Mouse (Mus musculus) CH12.LX (cell line): ENCODE data around the gene Cdh5. TPM values are rescaled to one million over a fixed set of nuclear protein-coding genes. Genes with fewer than 3 reads are reported as not detected.

ENCODE experiments used
- DNase-seq: peaks from one replicate; pipeline ENCODE4 v3.0.0-alpha.2; 2013; ENCODE audit errors: extremely low read depth
- H3K27ac ChIP-seq: 2 replicates; pipeline ENCODE4 v1.5.1; 2012; ENCODE audit warnings: low read depth, mild to moderate bottlenecking, control low read depth, moderate library complexity; ENCODE audit not compliant: insufficient read depth
- H3K27me3 ChIP-seq: replicated peaks from 2 replicates; pipeline ENCODE3; 2012; ENCODE audit warnings: inconsistent platforms
- H3K36me3 ChIP-seq, 2 experiments: replicated peaks in 1 of 2; 2 replicates each; pipeline versions ENCODE3 to v1.6.1; 2012; ENCODE audit warnings: inconsistent platforms in 1 of 2, low read length in 1 of 2, mild to moderate bottlenecking in 1 of 2, mixed read lengths in 1 of 2, moderate library complexity in 1 of 2; ENCODE audit not compliant: control insufficient read depth in 1 of 2, insufficient read depth in 1 of 2
- H3K4me1 ChIP-seq, 2 experiments: 2 replicates each; pipeline ENCODE4 v1.6.1; 2012; ENCODE audit warnings: inconsistent platforms in 1 of 2, moderate library complexity in 1 of 2; ENCODE audit not compliant: insufficient read depth in 2 of 2, control insufficient read depth in 1 of 2
- H3K4me2 ChIP-seq: 2 replicates; pipeline ENCODE4 v1.6.1; 2012; ENCODE audit warnings: low read depth, mild to moderate bottlenecking, control low read depth; ENCODE audit not compliant: poor library complexity, insufficient read depth, severe bottlenecking
- H3K4me3 ChIP-seq, 3 experiments: fragments of 150-350 bp in 1 of 3; sonication (generic) in 1 of 3; replicated peaks in 1 of 3; 2 replicates each; pipeline versions ENCODE3 to v1.5.1; 2011 to 2012; ENCODE audit warnings: low read depth in 2 of 3, low read length in 2 of 3, mild to moderate bottlenecking in 2 of 3, moderate library complexity in 2 of 3, control low read depth in 1 of 3, improper control_type of control experiment in 1 of 3, inconsistent platforms in 1 of 3, mixed read lengths in 1 of 3; ENCODE audit not compliant: poor library complexity in 1 of 3
- H3K79me2 ChIP-seq: replicated peaks from 2 replicates; pipeline ENCODE4 v1.6.1; 2012; ENCODE audit warnings: mild to moderate bottlenecking, moderate library complexity; ENCODE audit not compliant: control insufficient read depth, poor library complexity, insufficient read depth, severe bottlenecking; ENCODE audit errors: extremely low read depth
- H3K9ac ChIP-seq: 2 replicates; pipeline ENCODE4 v1.6.1; 2012; ENCODE audit warnings: low read depth, mild to moderate bottlenecking, control low read depth, moderate library complexity; ENCODE audit not compliant: insufficient read depth
- H3K9me3 ChIP-seq: replicated peaks from 2 replicates; pipeline ENCODE3; 2012; ENCODE audit warnings: low read length, inconsistent platforms, mixed read lengths
- BHLHE40 ChIP-seq: IDR thresholded peaks from 2 replicates; pipeline ENCODE4 v1.6.1; 2011; ENCODE audit warnings: mild to moderate bottlenecking, low read depth, low read length, improper control_type of control experiment
- CHD2 ChIP-seq: IDR thresholded peaks from 2 replicates; pipeline ENCODE4 v1.6.1; 2011; ENCODE audit warnings: low read length, improper control_type of control experiment
- CTCF ChIP-seq, 2 experiments: IDR thresholded peaks in 1 of 2; conservative IDR thresholded peaks in 1 of 2; 2 replicates each; pipeline ENCODE4 v1.5.1; 2011 to 2012; ENCODE audit warnings: low read depth in 2 of 2, low read length in 2 of 2, improper control_type of control experiment in 1 of 2, inconsistent platforms in 1 of 2, mild to moderate bottlenecking in 1 of 2, moderate library complexity in 1 of 2
- E2F4 ChIP-seq: IDR thresholded peaks from 2 replicates; pipeline ENCODE4 v1.6.1; 2011; ENCODE audit warnings: low read depth, low read length, improper control_type of control experiment; ENCODE audit not compliant: insufficient replicate concordance
- EP300 ChIP-seq: IDR thresholded peaks from 2 replicates; pipeline ENCODE4 v1.6.1; 2011; ENCODE audit warnings: low read length, improper control_type of control experiment
- GABPA ChIP-seq: IDR thresholded peaks from 2 replicates; pipeline ENCODE4 v1.6.1; 2012; ENCODE audit warnings: low read depth, low read length, improper control_type of control experiment, inconsistent platforms; ENCODE audit not compliant: insufficient replicate concordance
- HCFC1 ChIP-seq: IDR thresholded peaks from 2 replicates; pipeline ENCODE4 v1.6.1; 2012; ENCODE audit warnings: low read depth, mild to moderate bottlenecking, inconsistent platforms, low read length, improper control_type of control experiment
- IRF4 ChIP-seq: IDR thresholded peaks from 2 replicates; pipeline ENCODE4 v1.6.1; 2014; ENCODE audit warnings: low read depth, mild to moderate bottlenecking, inconsistent platforms, low read length, improper control_type of control experiment
- JUN ChIP-seq: IDR thresholded peaks from 2 replicates; pipeline ENCODE4 v1.6.1; 2011; ENCODE audit warnings: low read depth, mild to moderate bottlenecking, low read length, improper control_type of control experiment, moderate library complexity; ENCODE audit not compliant: insufficient read depth
- JUND ChIP-seq: conservative IDR thresholded peaks from 2 replicates; pipeline ENCODE4 v1.6.1; 2011; ENCODE audit warnings: low read depth, low read length, improper control_type of control experiment
- KAT2A ChIP-seq: IDR thresholded peaks from 2 replicates; pipeline ENCODE4 v1.6.1; 2012; ENCODE audit warnings: low read length, improper control_type of control experiment, inconsistent platforms; ENCODE audit not compliant: insufficient replicate concordance
- MAX ChIP-seq: IDR thresholded peaks from 2 replicates; pipeline ENCODE4 v1.6.1; 2011; ENCODE audit warnings: low read length, improper control_type of control experiment
- MEF2A ChIP-seq: IDR thresholded peaks from 2 replicates; pipeline ENCODE4 v1.6.1; 2014; ENCODE audit warnings: low read depth, mild to moderate bottlenecking, inconsistent platforms, low read length, improper control_type of control experiment, borderline replicate concordance
- MYC ChIP-seq: IDR thresholded peaks from 2 replicates; pipeline ENCODE4 v1.6.1; 2011; ENCODE audit warnings: low read depth, mild to moderate bottlenecking, improper control_type of control experiment, low read length
- NELFE ChIP-seq: IDR thresholded peaks from 2 replicates; pipeline ENCODE4 v1.6.1; 2011; ENCODE audit warnings: low read depth, low read length, improper control_type of control experiment
- NRF1 ChIP-seq: IDR thresholded peaks from 2 replicates; pipeline ENCODE4 v1.6.1; 2014; ENCODE audit warnings: low read depth, mild to moderate bottlenecking, inconsistent platforms, low read length, improper control_type of control experiment, moderate library complexity
- PAX5 ChIP-seq: IDR thresholded peaks from 2 replicates; pipeline ENCODE4 v1.6.1; 2012; ENCODE audit warnings: low read length, inconsistent platforms, mixed read lengths
- POLR2AphosphoS2 ChIP-seq: IDR thresholded peaks from 2 replicates; pipeline ENCODE4 v1.6.1; 2011; ENCODE audit warnings: low read depth, low read length, improper control_type of control experiment
- RAD21 ChIP-seq: IDR thresholded peaks from 2 replicates; pipeline ENCODE4 v1.6.1; 2011; ENCODE audit warnings: low read depth, mild to moderate bottlenecking, low read length, improper control_type of control experiment, moderate library complexity
- SIN3A ChIP-seq: IDR thresholded peaks from 2 replicates; pipeline ENCODE4 v1.6.1; 2012; ENCODE audit warnings: low read length, improper control_type of control experiment, inconsistent platforms
- SMC3 ChIP-seq: IDR thresholded peaks from 2 replicates; pipeline ENCODE4 v1.6.1; 2011; ENCODE audit warnings: low read depth, low read length, improper control_type of control experiment
- TCF12 ChIP-seq: IDR thresholded peaks from 2 replicates; pipeline ENCODE4 v1.6.1; 2014; ENCODE audit warnings: low read depth, mild to moderate bottlenecking, inconsistent platforms, low read length, improper control_type of control experiment
- USF1 ChIP-seq: IDR thresholded peaks from 2 replicates; pipeline ENCODE4 v1.6.1; 2014; ENCODE audit warnings: low read depth, mild to moderate bottlenecking, inconsistent platforms, low read length, improper control_type of control experiment
- USF2 ChIP-seq: conservative IDR thresholded peaks from 2 replicates; pipeline ENCODE4 v1.6.1; 2011; ENCODE audit warnings: low read depth, low read length, improper control_type of control experiment
- ZKSCAN1 ChIP-seq: IDR thresholded peaks from 2 replicates; pipeline ENCODE4 v1.6.1; 2012; ENCODE audit warnings: low read depth, inconsistent platforms, low read length, improper control_type of control experiment, borderline replicate concordance
- ZMIZ1 ChIP-seq: IDR thresholded peaks from 2 replicates; pipeline ENCODE4 v1.6.1; 2012; ENCODE audit warnings: low read depth, mild to moderate bottlenecking, inconsistent platforms, low read length, improper control_type of control experiment
- dilution Hi-C: fragments of 300-500 bp; cut with MboI; formaldehyde crosslinking; loops from 2 replicates; pipeline ENCODE4 v1.14.3; 2020; ENCODE audit warnings: low sequenced_read_pairs; ENCODE audit not compliant: extremely low pct_unique_long_range_greater_than_20kb, extremely low pct_ligation_motif_present
- in situ Hi-C: fragments of 300-500 bp; cut with MboI; formaldehyde crosslinking; loops from 3 replicates; pipeline ENCODE4 v1.14.3; 2019; ENCODE audit warnings: low sequenced_read_pairs, low pct_ligation_motif_present, low pct_unique_long_range_greater_than_20kb, mixed read lengths
- polyA plus RNA-seq: library from polyadenylated mRNA; unstranded; fragments of >175 nt; gene quantifications from 2 replicates; pipeline ENCODE4 v1.2.1, GENCODE M21; 2012; ENCODE audit warnings: low read depth; ENCODE audit not compliant: insufficient read length
- total RNA-seq, 2 experiments: library from RNA; depleted of rRNA; stranded (reverse); fragments of 300-350 nt in 1 of 2; fragments of >200 nt in 1 of 2; gene quantifications; 2 replicates each; pipeline ENCODE4 v1.2.3; 2012 to 2014

Cdh5 gene
- total and polyA plus RNA-seq, 3 experiments = 0.25 to 1.8 (median 0.48) TPM

DNA sequence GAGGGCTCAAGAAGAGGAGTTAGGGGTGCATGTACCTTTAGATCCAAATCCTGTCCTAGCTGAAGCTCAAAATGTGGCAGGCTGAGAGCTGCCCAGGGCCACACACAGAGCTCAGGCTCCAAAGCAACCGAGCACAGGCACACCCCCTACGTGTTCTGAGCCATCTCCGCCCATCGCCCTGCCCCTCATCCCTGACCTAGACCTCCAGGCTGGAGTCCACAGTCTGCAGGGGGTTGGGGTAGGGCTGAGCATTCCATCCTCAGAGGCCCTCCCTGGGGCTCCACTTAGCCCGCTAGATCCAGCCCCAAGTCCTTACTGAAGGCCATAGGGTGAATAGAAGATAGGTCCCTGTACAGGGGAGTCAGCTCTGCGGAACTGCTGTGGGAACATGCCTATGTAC lies 4.3 kb downstream of the Cdh5 start:
- DNase-seq = no peak
- no peak for TF ChIP-seq RAD21
- TF ChIP-seq NELFE = no peak
- no peak for TF ChIP-seq EP300
- no peak for TF ChIP-seq IRF4
- TF ChIP-seq MEF2A = no peak
- TF ChIP-seq E2F4 = no peak
- no peak for TF ChIP-seq MYC
- TF ChIP-seq GABPA = no peak
- TF ChIP-seq SMC3 = no peak
- TF ChIP-seq NRF1 = no peak
- TF ChIP-seq TCF12 = no peak
- TF ChIP-seq CTCF (conservative IDR thresholded peaks at IDR 0.05 in 1 of 2, IDR thresholded peaks at IDR 0.05 in 1 of 2; ENCODE audit: low read depth in 2 of 2, low read length in 2 of 2) = no peak
- no peak for TF ChIP-seq USF1
- TF ChIP-seq PAX5 = no peak
- no peak for TF ChIP-seq ZMIZ1
- TF ChIP-seq, all 38 proteins: peak for 0
- no peak overlapping the region for H3K9ac ChIP-seq
- no peaks in the 10 kb centered on the region for H3K27me3 ChIP-seq
- dilution Hi-C loops = no loop called here
- no peak overlapping the region for H3K4me3 ChIP-seq
- H3K79me2 ChIP-seq = no peaks in the 10 kb centered on the region
- peaks cover 0 to 25% of the 10 kb centered on the region in 2 experiments; a peak in 2 of 4 replicates for H3K4me1 ChIP-seq
- H3K36me3 ChIP-seq = no peaks in the 10 kb centered on the region
- H3K27ac ChIP-seq = no peak overlapping the region
- H3K9me3 ChIP-seq = no peaks in the 10 kb centered on the region
- in situ Hi-C loops = no loop called here
- no peak overlapping the region for H3K4me2 ChIP-seq

DNA sequence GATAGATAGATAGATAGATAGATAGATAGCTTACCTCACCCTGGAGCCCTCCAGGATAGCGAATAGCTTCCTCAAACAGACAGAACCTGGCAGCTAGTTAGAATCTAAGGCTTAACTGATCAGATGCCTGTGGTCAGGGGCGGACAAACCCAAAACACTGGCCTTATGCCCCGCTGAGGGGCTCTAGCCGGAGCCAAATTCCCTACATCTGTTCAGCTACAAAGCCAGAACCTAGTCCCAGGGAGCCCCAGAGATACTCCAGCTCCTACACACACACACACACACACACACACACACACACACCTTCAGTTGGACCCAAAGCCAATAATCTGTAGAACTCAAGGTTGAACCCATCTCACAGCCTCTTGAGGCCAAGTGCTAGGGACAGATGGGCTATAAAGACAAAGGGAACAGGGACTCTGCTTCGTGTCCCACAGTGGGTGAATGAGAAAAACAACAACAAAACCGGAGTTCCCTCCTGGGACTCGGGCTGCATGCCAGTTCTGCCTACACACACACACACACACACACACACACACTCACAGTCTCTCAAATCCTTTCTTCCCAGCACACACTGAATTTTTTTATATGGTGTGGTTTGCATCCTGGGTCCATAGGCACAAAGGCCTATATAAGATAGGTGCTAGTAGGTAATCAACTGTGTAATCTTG lies 5.0 kb downstream of the Cdh5 start:
- H3K9me3 ChIP-seq = no peaks in the 10 kb centered on the region
- in situ Hi-C loops = no loop called here

More for the DNA sequence above, 5.0 kb downstream of the Cdh5 start:
- Histone ChIP-seq H3K79me2 (no peaks in the 10 kb centered on the region), H3K4me1 (peaks cover 5 to 25% of the 10 kb centered on the region in 2 experiments), H3K4me2 (no peak overlapping the region)
- TF ChIP-seq NRF1 = no peak
- TF ChIP-seq USF2 = no peak
- no peak for TF ChIP-seq POLR2AphosphoS2
- TF ChIP-seq GABPA = no peak
- no peak for TF ChIP-seq SIN3A
- TF ChIP-seq JUN = no peak
- no peak for TF ChIP-seq KAT2A
- no peak for TF ChIP-seq MAX
- no peak for TF ChIP-seq CTCF (conservative IDR thresholded peaks at IDR 0.05 in 1 of 2, IDR thresholded peaks at IDR 0.05 in 1 of 2; ENCODE audit: low read depth in 2 of 2, low read length in 2 of 2)
- TF ChIP-seq MYC = no peak
- no peak for TF ChIP-seq ZMIZ1
- TF ChIP-seq BHLHE40 = no peak
- TF ChIP-seq HCFC1 = no peak
- no peak for TF ChIP-seq JUND
- TF ChIP-seq ZKSCAN1 = no peak
- no peak for TF ChIP-seq CHD2
- TF ChIP-seq, all 38 proteins: peak for 0
- H3K36me3 ChIP-seq = no peaks in the 10 kb centered on the region
- dilution Hi-C loops = no loop called here
- H3K9ac ChIP-seq = no peak overlapping the region
- DNase-seq = no peak
- no peak overlapping the region for H3K4me3 ChIP-seq
- no peaks in the 10 kb centered on the region for H3K27me3 ChIP-seq
- H3K27ac ChIP-seq = no peak overlapping the region
